Mouse (Mus musculus) retina, embryonic 14.5 days (tissue): ENCODE data around the gene Socs4.

Experiments
- DNase-seq: peaks from one replicate; pipeline ENCODE4 v3.0.0-alpha.2; 2015; ENCODE audit warnings: low spot score

Gene Socs4

DNA sequence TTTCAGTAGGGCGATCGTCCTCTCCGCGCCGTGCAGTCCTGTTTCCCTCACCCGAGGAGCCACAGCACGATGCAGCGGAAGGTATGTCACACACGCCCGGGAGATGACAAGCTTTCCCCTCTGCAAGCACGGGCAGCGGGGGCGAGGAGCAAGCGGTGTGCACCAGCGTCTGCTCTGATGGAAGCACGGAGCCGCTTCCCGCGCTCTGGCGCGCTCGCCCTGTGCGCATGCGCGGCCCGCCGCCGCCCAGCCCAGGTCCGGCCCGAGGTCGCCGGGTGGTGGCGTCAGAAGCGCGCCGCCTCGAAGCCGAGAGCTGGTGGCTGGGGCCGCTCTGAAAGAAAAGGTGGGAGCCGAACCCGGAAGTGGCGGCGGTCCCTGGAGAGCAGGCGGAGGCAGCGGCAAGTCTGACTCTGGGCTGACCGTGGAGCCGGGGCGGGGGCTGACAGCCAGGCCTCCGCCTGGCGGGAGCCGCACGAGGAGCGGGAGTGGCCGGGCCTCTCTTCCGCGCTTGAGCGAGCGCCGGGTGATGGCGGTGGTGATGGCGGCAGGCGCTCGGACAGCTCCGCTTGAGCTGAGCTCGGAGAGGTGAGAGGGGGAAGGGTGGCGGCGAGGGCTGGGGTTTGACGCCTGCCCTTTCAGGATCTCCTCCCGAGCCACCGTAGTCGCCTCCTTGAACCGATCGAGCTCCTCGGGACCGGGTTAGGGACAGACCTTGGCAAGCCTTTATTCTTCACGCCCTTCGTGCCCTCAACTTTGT, at the start of gene Socs4, which contains the start of gene Wdhd1:
Gene Socs4, plus strand, starts transcription at position 295 of the 757 bp plus-strand sequence.
Gene Wdhd1, minus strand, starts transcription at position 221 of the 757 bp plus-strand sequence.
- peak; percentile 95 for DNase-seq

DNA sequence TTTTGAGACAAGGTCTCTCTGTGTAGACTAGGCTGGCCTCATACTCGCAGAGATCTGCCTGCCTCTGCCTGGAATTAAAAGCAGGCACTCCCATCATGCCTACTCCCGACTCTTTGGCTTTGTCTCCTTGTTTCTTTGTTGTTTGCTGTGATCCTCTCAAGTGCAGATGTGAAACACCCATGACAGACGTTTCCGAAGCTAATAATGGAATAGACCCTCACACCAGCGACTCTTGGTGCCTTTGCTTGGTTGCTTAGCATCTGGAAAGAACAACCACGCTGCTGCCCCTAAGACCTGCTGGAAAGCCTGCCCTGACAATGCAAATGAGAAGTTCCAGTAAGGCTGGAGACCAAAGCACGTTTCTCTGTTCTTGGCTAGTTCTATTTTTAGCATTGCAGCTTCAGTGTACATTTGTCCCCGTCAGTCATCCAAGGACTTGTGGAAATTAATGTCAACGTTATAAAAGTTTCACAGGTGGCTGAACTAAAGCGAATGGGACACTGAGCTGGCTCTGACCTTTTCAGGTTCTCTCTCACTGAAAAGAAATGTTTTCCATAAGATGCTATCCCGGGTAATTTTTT, 46.8 kb upstream of the Socs4 start:
- DNase-seq = no peak

DNA sequence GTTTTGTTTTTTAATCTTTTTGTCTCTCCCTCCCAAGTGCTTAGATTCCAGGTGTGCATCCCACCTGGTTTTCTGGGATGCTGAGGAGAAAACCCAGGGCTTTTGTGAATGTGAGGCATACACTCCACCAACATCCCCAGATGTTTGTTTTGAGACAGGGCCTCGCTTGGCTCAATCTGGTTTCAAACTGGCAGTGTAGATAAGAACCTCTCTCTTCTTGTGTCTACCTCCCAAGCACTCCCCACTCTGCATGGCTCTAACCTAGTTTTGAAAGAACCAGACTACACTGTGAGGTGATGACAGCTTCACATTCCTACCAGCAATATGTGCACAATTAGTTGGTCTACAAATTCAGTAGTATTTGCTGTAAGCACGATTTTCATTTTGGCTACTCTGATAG, 43.1 kb upstream of the Socs4 start:
- no peak for DNase-seq

DNA sequence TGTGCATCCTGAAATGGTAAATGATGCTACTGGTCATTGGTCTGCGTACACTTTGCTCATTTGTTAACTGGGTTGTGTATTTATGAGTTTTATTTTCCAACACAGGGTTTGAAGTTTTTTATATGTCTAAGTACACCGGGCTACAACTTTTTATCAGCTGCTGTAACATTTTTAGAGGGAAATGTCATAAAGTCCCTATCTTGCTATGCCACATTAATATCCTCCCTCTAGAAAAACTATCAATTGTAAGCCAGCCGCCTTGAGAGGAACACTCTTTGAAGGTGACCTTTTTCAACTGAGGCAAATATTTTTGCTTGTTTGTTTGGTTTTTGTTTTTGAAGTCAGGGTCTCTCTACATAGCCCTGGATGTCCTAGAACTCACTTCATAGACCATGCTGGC, 42.7 kb upstream of the Socs4 start:
- DNase-seq = no peak

DNA sequence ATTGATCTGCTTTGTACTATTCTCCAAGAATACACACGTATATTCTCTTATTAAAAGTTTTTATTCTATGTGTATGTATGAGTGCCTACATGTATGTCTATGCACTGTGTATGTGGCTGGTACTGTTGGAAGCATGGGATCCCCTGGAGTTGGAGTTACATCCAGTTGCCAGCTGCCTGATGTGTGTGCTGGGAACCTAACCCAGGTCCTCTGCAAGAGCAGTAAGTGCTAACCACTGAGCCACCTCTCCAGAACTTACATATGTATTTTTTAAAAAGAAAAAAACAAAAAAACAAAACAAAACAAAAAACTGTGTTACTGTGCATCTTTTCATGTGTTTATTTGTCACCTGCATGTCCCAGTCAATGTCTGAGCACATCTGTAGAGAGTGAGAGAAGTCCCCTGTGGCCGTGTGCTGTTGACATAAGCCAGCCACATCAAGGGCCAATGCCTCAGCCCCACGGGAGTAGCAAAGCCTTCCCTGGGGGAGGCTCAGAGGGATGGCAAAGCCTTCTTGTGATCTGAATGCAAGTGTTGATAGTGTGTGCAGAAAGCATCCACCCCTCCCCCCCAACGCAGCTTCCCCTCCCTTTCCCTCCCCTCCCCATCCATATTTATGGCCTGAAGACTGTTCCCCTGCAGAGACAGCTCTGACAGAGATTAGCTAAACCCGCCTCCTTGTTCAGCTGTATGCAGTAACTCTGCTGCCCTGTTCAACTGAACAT, 42.0 kb upstream of the Socs4 start:
- no peak for DNase-seq

DNA sequence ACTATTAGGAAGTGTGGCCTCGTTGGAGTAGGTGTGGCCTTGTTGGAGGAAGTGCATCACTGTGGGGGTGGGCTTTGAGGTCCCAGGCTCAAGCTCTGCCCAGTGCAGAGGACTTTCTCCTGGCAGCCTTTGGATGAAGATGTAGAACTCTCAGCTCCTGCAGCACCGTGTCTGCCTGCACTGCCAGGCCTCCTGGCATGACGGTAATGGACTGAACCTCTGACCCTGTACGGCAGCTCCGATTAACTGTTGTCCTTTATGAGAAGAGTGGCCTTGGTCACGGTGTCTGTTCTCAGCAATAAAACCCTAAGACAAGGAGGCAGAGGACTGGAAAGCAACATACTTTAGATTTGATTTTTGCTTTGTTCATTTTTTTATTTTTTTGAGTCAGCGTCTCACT, 40.2 kb upstream of the Socs4 start:
- DNase-seq = no peak

DNA sequence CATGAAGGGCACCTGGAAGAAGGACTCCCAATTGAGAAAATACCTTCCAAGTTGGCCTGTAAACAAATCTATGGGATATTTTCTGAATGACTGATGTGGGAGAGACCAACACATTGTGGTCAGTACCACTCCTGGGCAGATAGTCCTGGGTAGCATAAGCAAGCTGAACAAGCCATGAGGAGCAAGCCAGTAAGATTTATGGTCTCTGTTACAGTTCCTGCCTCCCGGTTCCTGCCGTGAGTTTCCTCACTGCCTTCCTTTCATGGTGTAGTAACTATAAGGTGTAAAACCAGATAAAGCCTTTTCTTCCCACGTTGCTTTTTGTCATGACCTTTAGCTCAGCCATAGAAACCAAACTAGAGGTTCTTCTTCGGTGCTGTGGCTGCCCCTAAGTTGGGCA, 39.4 kb upstream of the Socs4 start:
- no peak for DNase-seq

DNA sequence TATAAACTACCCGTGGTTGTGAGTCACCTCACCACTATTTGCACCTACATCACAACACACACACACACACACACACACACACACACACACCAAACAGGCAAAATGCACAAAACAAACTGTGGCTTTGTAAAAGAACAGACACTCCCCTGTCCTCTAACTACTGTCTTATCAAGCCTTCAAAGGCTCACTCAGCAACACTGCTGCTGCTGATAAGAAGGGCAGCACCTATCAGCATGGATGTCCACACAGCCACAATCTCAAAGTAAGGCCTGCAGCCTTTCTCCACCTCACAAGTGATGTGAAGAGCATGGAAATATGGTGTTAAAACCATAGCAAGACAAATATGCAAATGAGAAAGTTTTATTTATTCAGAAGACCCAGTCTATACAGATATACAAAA, 36.1 kb upstream of the Socs4 start:
- no peak for DNase-seq

DNA sequence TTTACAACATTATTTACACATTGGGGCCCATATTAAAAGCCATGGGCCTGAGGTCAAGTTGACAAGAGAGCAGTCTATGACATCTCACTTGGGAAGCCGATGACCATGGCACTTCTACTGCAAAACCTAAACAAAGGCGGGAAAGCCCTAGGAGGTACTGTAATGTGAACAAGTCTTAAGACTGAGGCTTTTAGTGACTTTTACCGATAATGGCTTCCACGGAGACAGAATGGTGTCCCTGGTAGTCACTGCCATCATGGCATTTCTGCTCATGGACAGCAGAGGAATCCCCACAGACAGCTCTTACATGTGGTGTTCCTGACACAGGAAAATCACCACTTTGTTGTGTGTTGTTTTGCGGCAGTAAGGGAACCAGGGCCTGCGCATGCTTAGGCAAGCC, 35.7 kb upstream of the Socs4 start:
- no peak for DNase-seq

DNA sequence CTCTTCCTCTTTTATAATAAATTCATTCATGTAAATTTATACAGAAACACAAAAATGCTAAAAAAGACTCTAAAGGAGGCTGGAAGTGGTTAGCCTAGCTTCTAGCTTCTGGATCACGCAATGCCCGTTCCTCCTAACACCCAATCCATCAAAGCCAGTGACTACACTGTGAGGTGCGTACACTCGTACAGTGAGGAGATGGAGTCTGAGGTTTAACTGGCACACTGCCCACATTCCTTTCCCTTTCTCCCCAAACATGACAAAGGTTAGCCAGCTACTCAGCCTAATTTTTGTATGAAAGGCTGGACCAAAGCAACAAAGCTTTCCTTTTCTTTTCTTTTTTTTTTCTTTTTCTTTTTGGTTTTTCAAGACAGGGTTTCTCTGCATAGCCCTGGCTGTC, 34.0 kb upstream of the Socs4 start:
- no peak for DNase-seq

DNA sequence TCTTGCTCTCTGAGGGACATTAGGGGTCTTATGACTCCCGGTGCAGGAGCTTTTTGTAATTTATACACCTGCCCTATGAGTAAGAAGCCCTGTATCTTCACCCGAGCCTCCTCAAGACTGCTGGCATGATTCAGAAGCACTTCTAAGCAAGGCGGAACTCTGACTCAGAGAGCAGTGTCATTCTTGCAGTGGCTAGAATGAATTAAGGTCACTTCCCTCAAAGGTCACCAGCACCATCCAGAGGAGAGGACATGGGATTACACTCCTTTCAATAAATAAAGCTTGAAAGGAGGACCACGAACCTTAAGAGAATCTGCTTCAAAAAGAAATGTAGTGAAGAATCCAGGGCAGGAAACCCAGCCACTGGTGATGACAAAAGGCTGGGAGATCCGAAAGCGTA, 26.9 kb upstream of the Socs4 start:
- DNase-seq = no peak

DNA sequence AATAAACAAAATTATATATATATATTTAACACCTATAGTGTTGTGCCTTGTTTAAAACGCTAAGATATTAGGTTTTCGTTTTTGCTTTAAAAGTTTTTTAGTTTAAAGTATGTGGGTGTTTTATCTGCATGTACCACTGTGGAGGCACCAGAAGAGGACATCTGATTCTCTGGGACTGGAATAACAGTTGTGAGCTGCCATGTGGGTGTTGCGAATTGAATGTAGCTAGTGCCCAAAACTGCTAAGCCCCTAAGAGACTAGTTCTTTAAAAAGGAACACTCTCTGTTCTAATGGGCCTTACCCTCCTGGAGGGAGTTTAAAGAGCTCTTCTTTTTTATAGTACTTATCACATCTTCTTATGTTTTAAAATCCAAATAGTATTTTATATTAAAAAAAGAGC, 11.9 kb upstream of the Socs4 start:
- no peak for DNase-seq

DNA sequence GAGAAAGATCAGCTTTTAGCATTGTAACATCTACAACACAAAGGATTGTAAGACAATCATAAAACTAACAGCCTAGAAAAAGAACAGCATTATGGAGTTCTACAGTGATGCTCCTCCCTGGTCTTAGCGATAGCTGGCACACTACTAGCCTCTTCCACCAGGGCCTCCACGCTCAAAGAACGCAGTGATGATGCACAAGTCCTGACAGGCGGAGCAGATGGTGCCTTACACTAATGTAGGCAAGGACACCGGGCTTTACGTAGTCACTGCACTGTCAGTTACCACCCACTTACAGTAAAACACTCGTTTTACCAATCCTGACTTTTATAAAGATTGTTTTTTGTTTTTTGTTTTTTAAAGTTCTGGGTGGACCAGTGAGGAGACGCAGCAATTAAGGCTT, 10.9 kb upstream of the Socs4 start:
- DNase-seq = no peak

DNA sequence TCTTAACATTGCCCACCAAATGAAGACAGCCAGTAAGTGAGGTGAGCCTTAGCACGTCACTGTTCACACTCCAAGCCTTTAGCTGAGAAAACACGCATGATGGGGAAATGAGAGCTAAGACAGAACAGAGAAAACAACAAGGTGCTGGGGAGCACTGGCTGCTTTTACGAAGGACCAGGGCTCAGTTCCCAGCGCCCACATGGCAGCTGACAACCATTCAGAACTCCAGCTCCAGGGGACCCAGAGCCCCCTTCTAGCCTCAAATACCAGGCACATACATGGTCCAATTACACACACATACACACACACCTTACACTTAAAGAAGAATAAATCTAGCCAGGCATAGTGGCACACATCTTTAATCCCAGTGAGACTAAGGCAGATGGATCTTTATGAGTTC, 7.7 kb upstream of the Socs4 start:
- DNase-seq = no peak

DNA sequence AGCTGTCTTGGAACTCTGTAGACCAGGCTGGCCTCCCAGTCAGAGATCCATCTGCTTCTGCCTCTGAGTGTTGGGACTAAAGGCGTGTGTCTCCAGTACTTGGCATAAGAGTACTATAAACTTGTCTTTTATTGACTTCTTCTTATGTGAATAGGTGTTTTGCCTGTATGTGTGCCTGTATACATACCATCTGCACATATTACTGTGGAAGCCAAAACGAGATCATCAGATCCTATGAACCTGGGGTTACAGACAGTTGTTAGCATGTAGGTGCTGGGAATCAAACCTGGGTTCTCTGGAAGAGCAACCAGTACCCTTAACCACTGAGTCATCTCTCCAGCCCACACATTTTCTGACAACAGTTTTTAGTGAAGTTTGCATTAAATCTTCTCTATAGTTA, 7.0 kb upstream of the Socs4 start:
- DNase-seq = no peak

DNA sequence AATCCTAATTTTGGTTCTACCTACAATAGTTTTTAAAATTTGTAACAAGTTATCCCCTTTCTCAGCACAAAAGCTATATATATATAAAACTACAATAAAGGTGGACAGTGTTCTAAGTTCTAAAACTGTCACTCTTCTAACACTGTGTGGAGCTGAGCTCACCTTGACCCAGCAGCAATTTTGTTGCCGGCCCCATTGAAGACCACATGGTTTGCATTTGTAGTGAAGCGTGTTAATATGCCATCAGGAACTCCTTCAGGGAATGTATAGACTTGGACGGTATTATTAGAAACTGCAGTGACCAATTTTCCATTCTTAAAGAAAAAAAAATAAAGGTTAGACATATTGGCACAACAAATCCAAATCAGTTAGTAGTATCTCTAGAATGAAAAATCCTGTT, 3.0 kb upstream of the Socs4 start:
- DNase-seq = no peak

DNA sequence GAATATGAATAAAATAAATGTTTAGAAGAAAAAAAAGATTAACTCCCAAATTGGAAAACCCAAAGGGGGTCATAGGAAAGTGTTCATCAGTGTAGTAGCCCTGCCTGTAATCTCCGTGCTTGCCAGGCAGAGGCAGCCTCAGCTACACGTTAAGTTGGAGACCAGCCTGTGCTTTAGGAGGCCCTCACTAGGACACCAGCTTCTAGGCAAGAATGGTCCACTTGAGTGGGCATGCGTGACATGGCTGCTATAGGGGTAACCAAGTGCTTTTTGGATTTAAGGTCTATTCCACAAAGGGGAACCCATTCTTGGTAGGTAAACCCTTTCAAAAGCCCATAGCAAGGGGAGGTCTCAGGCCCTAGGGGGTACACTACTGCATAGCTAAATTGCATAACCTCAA, 1.3 kb upstream of the Socs4 start:
- peak; percentile 47 for DNase-seq

DNA sequence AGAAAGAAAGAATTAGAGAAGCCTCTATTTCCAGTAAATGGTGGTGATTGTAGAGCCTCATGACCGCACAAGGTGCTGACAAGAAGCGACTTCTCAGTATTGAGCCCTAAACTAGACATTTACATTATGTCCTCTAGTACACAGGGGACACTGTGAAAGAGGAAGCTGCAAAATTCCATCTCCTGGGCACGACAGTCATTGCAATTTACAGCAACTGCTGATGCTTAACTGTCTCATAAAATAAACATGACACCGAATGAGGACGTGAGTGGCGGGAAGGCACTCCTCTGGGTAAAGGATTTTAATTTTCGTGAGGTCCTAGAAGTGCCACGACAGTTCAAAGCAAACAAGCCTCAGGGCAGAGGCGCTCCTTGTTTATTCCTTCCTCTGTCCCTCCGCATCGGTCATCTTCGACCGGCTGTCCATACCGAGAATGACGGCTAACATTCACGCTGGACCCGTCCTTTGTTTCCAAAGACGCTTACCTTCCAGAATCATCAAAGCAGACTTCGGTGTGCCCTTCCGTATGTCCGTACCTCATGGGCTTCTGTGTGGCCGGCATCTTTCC, 611 bp upstream of the Socs4 start:
- DNase-seq = peak; percentile 34

DNA sequence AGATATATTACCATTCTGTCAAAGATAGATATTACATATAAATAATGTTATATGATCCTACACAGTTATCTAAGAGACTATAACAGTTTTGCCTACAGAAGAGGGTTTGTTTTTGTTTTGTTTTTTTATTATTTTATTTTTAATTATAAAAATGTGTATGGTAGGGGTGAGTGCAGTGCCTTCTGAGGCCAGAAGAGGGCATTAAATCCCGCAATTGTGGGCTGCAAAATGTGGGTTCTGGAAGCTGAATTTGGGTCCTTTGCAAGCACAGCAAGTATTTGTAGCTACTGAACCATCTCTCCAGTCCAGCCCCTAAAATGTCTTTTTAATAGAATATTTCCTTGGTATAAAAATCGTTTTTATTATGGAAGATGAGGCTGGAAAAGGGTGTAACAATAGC, 2.3 kb downstream of the Socs4 start:
- DNase-seq = no peak

DNA sequence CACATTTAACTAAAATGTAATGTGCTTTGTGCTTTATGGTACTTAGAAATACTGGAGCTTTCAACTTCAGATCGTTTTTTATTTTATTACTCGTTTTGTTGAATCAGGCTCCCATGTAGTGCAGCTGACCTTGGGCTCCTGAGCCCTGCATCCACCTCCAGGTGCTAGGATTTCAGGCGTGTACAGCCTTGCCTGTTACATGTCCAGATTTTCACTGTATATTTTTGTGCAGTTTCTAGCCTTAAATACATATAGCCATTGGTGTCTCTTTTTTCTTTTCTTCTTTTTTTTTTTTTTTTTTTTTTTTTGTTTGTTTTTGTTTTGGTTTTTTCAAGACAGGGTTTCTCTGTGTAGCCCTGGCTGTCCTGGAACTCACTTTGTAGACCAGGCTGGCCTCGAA, 4.8 kb downstream of the Socs4 start:
- no peak for DNase-seq

DNA sequence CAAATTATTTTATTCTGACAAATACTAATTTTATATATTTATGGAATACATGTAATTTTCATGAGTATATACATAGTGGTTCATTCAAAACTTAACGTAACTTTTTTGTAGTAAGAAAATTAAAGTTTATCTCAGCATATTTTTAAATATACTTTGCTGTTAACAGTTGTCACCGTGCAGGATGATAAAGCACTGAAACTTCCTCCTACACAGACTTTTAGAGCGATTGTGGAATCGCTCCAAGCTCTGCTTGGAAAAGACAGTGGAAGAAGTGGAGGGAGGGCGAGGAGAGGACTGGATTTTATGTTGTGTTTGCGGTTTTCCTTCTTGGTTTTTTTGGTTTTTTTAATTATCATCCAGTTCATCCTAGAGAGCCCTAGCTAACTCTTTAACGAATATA, 6.8 kb downstream of the Socs4 start:
- DNase-seq = no peak

DNA sequence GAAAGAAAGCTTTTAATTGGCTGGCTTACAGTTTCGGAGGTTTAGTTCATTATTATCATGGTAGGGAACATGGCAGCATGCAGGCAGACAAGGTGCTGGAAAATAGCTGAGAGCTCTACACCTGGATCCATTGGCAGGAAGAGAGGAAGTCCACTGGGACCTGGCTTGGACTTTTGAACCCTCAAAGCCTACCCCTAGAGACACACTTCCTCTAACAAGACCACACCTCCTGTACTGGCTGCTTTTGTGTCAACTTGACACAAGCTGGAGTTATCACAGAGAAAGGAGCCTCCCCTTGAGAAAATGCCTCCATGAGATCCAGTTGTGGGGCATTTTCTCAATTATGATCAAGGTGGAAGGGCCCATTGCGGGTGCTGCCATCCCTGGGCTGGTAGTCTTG, 8.5 kb downstream of the Socs4 start:
- DNase-seq = no peak

DNA sequence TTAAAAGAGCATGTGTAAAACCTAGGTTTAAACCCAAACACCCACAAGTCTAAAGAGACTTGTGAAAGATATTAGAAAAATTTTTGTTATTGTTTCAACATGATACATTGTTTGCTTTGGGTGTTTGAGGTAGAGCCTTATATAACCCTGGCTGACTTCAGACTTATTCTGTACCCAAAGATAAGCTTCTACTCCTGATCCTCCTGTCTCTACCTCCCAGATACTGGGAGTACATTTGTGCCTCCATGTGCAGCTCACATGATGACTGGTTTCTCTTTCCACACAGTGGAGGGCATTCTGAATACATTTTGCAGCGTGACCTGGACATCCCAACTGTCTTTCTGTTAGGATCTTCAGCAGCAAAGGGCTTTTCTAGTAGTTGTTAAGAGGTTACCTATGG, 9.5 kb downstream of the Socs4 start:
- DNase-seq = no peak
